Mouse (Mus musculus): ENCODE results near the gene 4930467E23Rik. TPM values are rescaled to one million over a fixed set of nuclear protein-coding genes. Genes with fewer than 3 reads are reported as not detected.
"Not testable (repeated sequence)": the region's sequence is repeated elsewhere in the genome, so short reads cannot be mapped to it uniquely, and the experiment has no call there.

Gene 4930467E23Rik
- polyA plus RNA-seq, 1 experiment from 2014 or later = not detected

GRCm38 (mm10) chr8:19715266-19715665 is 14.1 kb upstream of the 4930467E23Rik start:
- H3K27ac ChIP-seq; H3K9me3 ChIP-seq (replicated peaks); DNase-seq (ENCODE audit: low spot score); H3K4me1 ChIP-seq; H3K4me3 ChIP-seq; H3K27me3 ChIP-seq (ENCODE audit: low read depth, poor library complexity, severe bottlenecking); H3K36me3 ChIP-seq: not testable (repeated sequence)
- 87% methylated on average over 3 of the region's 3 CpGs for WGBS

GRCm38 (mm10) chr8:19717851-19718250 is 11.5 kb upstream of the 4930467E23Rik start:
- not testable (repeated sequence) for DNase-seq (ENCODE audit: low spot score); H3K4me1 ChIP-seq; H3K36me3 ChIP-seq; H3K27ac ChIP-seq; H3K4me3 ChIP-seq; H3K27me3 ChIP-seq (ENCODE audit: low read depth, poor library complexity, severe bottlenecking); H3K9me3 ChIP-seq (replicated peaks)
- 93% methylated on average over 3 of the region's 3 CpGs for WGBS

GRCm38 (mm10) chr8:19719513-19719912 is 9.9 kb upstream of the 4930467E23Rik start:
- not testable (repeated sequence) for H3K27me3 ChIP-seq (ENCODE audit: low read depth, poor library complexity, severe bottlenecking); H3K27ac ChIP-seq; H3K9me3 ChIP-seq (replicated peaks); DNase-seq (ENCODE audit: low spot score); H3K4me3 ChIP-seq; H3K36me3 ChIP-seq; H3K4me1 ChIP-seq
- WGBS = 78% methylated on average over 3 of the region's 3 CpGs

- DNase-seq (ENCODE audit: low spot score); H3K27ac ChIP-seq; H3K36me3 ChIP-seq; H3K9me3 ChIP-seq (replicated peaks); H3K4me3 ChIP-seq; H3K27me3 ChIP-seq (ENCODE audit: low read depth, poor library complexity, severe bottlenecking); H3K4me1 ChIP-seq: not testable (repeated sequence)
- 62% methylated on average over 2 of the region's 2 CpGs for WGBS
Observed at GRCm38 (mm10) chr8:19724871-19725270, 4.5 kb upstream of the 4930467E23Rik start.

GRCm38 (mm10) chr8:19751773-19752172 is 22.4 kb downstream of the 4930467E23Rik start:
- not testable (repeated sequence) for H3K4me3 ChIP-seq; H3K4me1 ChIP-seq; H3K9me3 ChIP-seq (replicated peaks)

GRCm38 (mm10) chr8:19754178-19754577 is 24.8 kb downstream of the 4930467E23Rik start:
- DNase-seq (ENCODE audit: low spot score); H3K4me3 ChIP-seq; H3K4me1 ChIP-seq; H3K27ac ChIP-seq; H3K27me3 ChIP-seq (ENCODE audit: low read depth, poor library complexity, severe bottlenecking); H3K36me3 ChIP-seq; H3K9me3 ChIP-seq (replicated peaks): not testable (repeated sequence)
- WGBS = 60% methylated on average over 3 of the region's 3 CpGs

More at GRCm38 (mm10) chr8:19751773-19752172, 22.4 kb downstream of the 4930467E23Rik start:
- not testable (repeated sequence) for DNase-seq (ENCODE audit: low spot score); H3K27ac ChIP-seq; H3K27me3 ChIP-seq (ENCODE audit: low read depth, poor library complexity, severe bottlenecking); H3K36me3 ChIP-seq

GRCm38 (mm10) chr8:19754961-19755360 is 25.6 kb downstream of the 4930467E23Rik start:
- not testable (repeated sequence) for H3K36me3 ChIP-seq; H3K4me1 ChIP-seq; H3K27ac ChIP-seq; DNase-seq (ENCODE audit: low spot score); H3K4me3 ChIP-seq; H3K27me3 ChIP-seq (ENCODE audit: low read depth, poor library complexity, severe bottlenecking); H3K9me3 ChIP-seq (replicated peaks)
- WGBS = 87% methylated on average over 3 of the region's 3 CpGs

GRCm38 (mm10) chr8:19761660-19762059 is 32.3 kb downstream of the 4930467E23Rik start:
- H3K36me3 ChIP-seq; H3K9me3 ChIP-seq (replicated peaks); H3K27ac ChIP-seq; H3K4me3 ChIP-seq; H3K27me3 ChIP-seq (ENCODE audit: low read depth, poor library complexity, severe bottlenecking); DNase-seq (ENCODE audit: low spot score); H3K4me1 ChIP-seq: not testable (repeated sequence)
- 87% methylated on average over 5 of the region's 5 CpGs for WGBS

- not testable (repeated sequence) for H3K9me3 ChIP-seq (replicated peaks); DNase-seq (ENCODE audit: low spot score); H3K4me3 ChIP-seq; H3K27me3 ChIP-seq (ENCODE audit: low read depth, poor library complexity, severe bottlenecking); H3K27ac ChIP-seq; H3K36me3 ChIP-seq; H3K4me1 ChIP-seq
- 75% methylated on average over 4 of the region's 4 CpGs for WGBS
Observed at GRCm38 (mm10) chr8:19762860-19763592, 33.6 kb downstream of the 4930467E23Rik start.

GRCm38 (mm10) chr8:19765531-19765930 is 36.2 kb downstream of the 4930467E23Rik start:
- not testable (repeated sequence) for H3K27ac ChIP-seq; H3K36me3 ChIP-seq; DNase-seq (ENCODE audit: low spot score); H3K27me3 ChIP-seq (ENCODE audit: low read depth, poor library complexity, severe bottlenecking); H3K4me3 ChIP-seq; H3K4me1 ChIP-seq; H3K9me3 ChIP-seq (replicated peaks)

- H3K4me3 ChIP-seq; H3K36me3 ChIP-seq; H3K9me3 ChIP-seq (replicated peaks); H3K27me3 ChIP-seq (ENCODE audit: low read depth, poor library complexity, severe bottlenecking); H3K27ac ChIP-seq; H3K4me1 ChIP-seq; DNase-seq (ENCODE audit: low spot score): not testable (repeated sequence)
- WGBS = 82% methylated on average over 4 of the region's 4 CpGs
Observed at GRCm38 (mm10) chr8:19773461-19773860, 44.1 kb downstream of the 4930467E23Rik start.

GRCm38 (mm10) chr8:19776311-19776710 is 46.9 kb downstream of the 4930467E23Rik start:
- not testable (repeated sequence) for H3K9me3 ChIP-seq (replicated peaks); H3K4me3 ChIP-seq; H3K27me3 ChIP-seq (ENCODE audit: low read depth, poor library complexity, severe bottlenecking); DNase-seq (ENCODE audit: low spot score); H3K36me3 ChIP-seq; H3K27ac ChIP-seq; H3K4me1 ChIP-seq

GRCm38 (mm10) chr8:19777500-19777899 is 48.1 kb downstream of the 4930467E23Rik start:
- not testable (repeated sequence) for DNase-seq (ENCODE audit: low spot score); H3K4me3 ChIP-seq; H3K36me3 ChIP-seq; H3K9me3 ChIP-seq (replicated peaks); H3K4me1 ChIP-seq; H3K27me3 ChIP-seq (ENCODE audit: low read depth, poor library complexity, severe bottlenecking); H3K27ac ChIP-seq
- 41% methylated on average over 2 of the region's 2 CpGs for WGBS

- not testable (repeated sequence) for DNase-seq (ENCODE audit: low spot score); H3K9me3 ChIP-seq (replicated peaks); H3K4me1 ChIP-seq; H3K4me3 ChIP-seq; H3K36me3 ChIP-seq; H3K27ac ChIP-seq; H3K27me3 ChIP-seq (ENCODE audit: low read depth, poor library complexity, severe bottlenecking)
- 56% methylated on average over 1 of the region's 1 CpGs for WGBS
Observed at GRCm38 (mm10) chr8:19778126-19778525, 48.8 kb downstream of the 4930467E23Rik start.
